Mouse (Mus musculus) kidney, embryonic 16.5 days (tissue): ENCODE measurements around the gene Cdhr2. TPM values are rescaled to one million over a fixed set of nuclear protein-coding genes. Genes with fewer than 3 reads are reported as not detected.

Experiments
- ATAC-seq: fragments of 200-750 bp; cut with Nextera tagmentation; 2 replicates; pipeline ENCODE4 v1.8.0; 2017; ENCODE audit warnings: moderate TSS enrichment; ENCODE audit not compliant: low FRiP score, low TSS enrichment
- H3K27ac ChIP-seq: fragments of 300-500 bp; sonication (generic); 2 replicates; pipeline ENCODE4 v1.5.1; 2014; ENCODE audit warnings: low read length
- H3K27me3 ChIP-seq: fragments of 300-500 bp; sonication (generic); 2 replicates; pipeline ENCODE4 v1.6.1; 2014; ENCODE audit warnings: low read length, control low read depth, mixed read lengths; ENCODE audit not compliant: insufficient read depth
- H3K36me3 ChIP-seq: fragments of 300-500 bp; sonication (generic); 2 replicates; pipeline ENCODE4 v1.6.1; 2014; ENCODE audit warnings: low read length, control low read depth, mixed read lengths; ENCODE audit not compliant: insufficient read depth
- H3K4me1 ChIP-seq: fragments of 300-500 bp; sonication (generic); 2 replicates; pipeline ENCODE4 v1.6.1; 2014; ENCODE audit warnings: low read length, control low read depth, mixed read lengths; ENCODE audit not compliant: insufficient read depth
- H3K4me2 ChIP-seq: fragments of 300-500 bp; sonication (generic); replicated peaks from 2 replicates; pipeline ENCODE4 v1.6.1; 2014; ENCODE audit warnings: low read depth, low read length
- H3K4me3 ChIP-seq: fragments of 300-500 bp; sonication (generic); 2 replicates; pipeline ENCODE4 v1.5.1; 2014; ENCODE audit warnings: mild to moderate bottlenecking, low read length
- H3K9ac ChIP-seq: fragments of 300-500 bp; sonication (generic); replicated peaks from 2 replicates; pipeline ENCODE4 v1.6.1; 2014; ENCODE audit warnings: low read length
- H3K9me3 ChIP-seq: fragments of 300-500 bp; sonication (generic); 2 replicates; pipeline ENCODE4 v1.6.1; 2016; ENCODE audit warnings: low read length, control low read depth
- WGBS: fragments of 180-500 bp; shearing (Covaris S2); extraction: QIAGEN DNeasy Blood & Tissue Kit; methylation state at CpG from one replicate; pipeline ENCODE4 v1.1.7; 2014; 5-methylcytosine and 5-hydroxymethylcytosine counted together
- polyA plus RNA-seq: library from polyadenylated mRNA; unstranded; fragments of >200 nt; fragmentation: Nextera tagmentation; extraction: Ambion mirVana; gene quantifications from 2 replicates; pipeline ENCODE4 v1.2.1, GENCODE M21; 2015

Cdhr2 gene
- polyA plus RNA-seq, 1 experiment from 2014 or later, result 8.6 TPM

DNA sequence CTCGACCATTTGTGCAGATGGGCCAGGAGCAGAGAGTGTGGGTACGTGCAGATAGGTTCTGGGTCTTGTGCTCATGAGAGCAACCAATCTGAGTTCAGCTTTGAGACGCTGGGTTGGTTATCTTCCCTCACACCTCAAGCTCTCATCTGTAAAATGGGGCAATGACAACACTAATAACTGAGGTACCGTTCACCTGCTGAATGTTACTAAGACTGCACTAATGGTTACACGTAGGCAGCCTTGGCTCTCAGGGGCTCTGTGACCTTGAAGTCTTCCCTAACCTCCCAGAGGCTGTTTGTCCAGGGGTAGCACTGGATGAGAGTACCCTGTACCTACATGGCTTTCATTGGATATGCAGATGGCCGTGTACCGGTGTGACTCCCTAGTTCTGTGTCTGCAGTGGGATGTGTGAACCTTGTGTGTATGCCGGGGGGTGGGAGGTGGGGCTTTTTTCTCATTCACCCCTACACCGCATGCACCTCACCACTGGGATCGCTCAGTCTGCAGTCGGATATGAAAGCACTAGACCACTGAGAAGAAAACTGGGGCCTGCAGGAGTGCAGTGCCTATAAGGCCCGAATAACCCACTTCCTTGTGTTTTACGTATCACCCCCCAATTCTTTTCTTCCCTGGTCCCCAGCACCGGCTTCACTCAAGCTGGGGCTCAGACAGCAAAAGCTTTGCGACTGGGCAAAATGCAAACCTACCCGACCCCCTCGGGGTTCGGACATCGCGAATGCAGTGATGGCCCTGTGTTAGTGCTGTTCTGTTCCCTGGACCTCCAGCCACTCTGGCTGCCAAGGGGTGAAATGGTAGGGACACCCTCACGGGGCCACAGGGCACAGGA, 8.3 kb upstream of the Cdhr2 start:
- no peak for ATAC-seq
- whole genome bisulfite sequencing, result 12% methylated on average over 21 of the region's 21 CpGs

DNA sequence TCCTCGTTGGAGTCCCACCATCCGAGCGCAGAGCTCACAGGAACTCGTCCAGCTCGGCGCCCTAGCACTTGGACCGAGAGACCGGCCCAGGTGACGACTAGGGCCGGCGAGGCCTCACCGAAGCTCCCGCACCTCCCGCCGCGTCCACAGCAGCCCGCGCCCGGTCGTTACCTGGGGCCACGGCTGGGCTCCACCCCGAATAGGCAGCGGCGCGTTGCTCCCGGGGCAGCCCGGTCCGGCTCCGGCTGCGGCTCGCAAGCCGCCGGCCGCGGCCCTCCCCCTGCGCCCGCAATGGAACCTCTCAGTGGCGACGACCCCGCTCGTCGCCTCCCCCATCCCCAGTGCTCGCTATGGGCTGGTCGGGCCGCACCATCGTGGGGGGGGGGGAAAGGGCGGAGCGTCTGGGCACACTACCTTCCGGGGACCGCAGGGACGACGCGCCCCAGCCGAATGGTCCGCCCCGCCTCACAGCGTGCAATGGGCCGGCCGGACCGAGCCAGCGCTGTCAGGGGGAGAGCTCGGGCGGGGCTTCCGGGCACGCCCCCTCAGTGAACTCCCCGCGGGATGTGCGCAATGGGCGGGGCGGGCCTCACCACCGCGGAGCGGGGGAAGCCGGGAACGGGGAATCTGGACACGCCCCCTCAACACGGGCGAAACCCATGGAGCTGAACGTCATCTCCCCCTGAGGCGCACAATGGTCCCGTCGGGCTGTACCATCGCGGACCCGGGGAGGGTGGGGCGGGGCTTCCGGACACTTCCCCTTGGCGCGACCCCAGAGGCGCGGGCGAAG, 7.5 kb upstream of the Cdhr2 start, which contains the start of gene Rnf44:
Gene Rnf44, minus strand, starts transcription at position 350 of the 790 bp plus-strand sequence.
- no peaks in the 10 kb centered on the region for H3K9me3 ChIP-seq
- peak within 1 kb of the TSS; percentile 90 for H3K9ac ChIP-seq
- H3K4me3 ChIP-seq, result peak within 1 kb of the TSS; percentile 71
- 0% methylated on average over 88 of the region's 92 CpGs for WGBS
- H3K27me3 ChIP-seq, result no peaks in the 10 kb centered on the region
- H3K36me3 ChIP-seq, result no peaks in the 10 kb centered on the region
- H3K4me1 ChIP-seq, result peaks cover 21% of the 10 kb centered on the region
- peak within 1 kb of the TSS; percentile 98 for H3K27ac ChIP-seq
- peak; percentile 99 for ATAC-seq
- peak within 1 kb of the TSS; percentile 71 for H3K4me2 ChIP-seq

More for the DNA sequence above, 8.3 kb upstream of the Cdhr2 start:
- H3K4me3 ChIP-seq, result peak overlapping the region; percentile 71
- H3K27ac ChIP-seq, result peak overlapping the region; percentile 87
- no peaks in the 10 kb centered on the region for H3K36me3 ChIP-seq
- H3K27me3 ChIP-seq, result no peaks in the 10 kb centered on the region
- H3K9ac ChIP-seq, result peak overlapping the region; percentile 90
- peak overlapping the region; percentile 71 for H3K4me2 ChIP-seq
- peaks cover 25% of the 10 kb centered on the region for H3K4me1 ChIP-seq
- no peaks in the 10 kb centered on the region for H3K9me3 ChIP-seq

DNA sequence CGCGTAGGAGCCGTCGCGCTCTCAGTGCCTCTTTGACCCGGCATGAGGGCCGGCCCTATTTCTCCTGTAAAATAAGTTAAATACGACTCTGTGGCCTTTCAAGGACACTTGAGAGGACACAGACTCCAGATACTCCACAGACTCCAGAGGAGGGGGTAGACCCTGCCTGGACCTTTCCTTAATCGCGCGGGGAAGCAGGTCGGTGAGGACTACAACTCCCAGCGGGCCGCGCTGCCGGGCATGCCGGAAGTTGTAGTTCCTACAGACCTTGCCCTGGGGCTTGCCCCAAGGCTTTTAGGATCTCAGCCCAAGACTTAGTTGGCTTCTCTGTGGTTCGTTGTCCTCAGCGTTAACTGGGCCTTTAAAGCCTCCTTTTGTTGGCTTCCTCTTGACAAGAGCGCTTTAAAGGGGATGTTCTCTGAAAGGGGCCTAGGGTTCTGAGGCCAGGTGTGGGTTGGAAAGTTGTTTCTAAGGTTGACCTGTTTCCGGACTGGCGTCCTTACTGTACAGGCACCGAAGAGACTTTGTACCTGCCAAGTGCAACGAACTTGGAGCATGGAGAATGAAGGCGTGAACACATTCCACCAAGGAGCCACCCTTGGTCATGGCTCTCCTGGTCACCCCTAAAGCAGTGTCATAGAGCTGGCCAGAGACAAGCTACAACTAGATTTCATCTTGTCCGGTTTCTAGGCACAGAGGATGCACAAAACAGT, 6.8 kb upstream of the Cdhr2 start:
- peaks cover 19% of the 10 kb centered on the region for H3K4me1 ChIP-seq
- H3K27me3 ChIP-seq, result no peaks in the 10 kb centered on the region
- H3K9me3 ChIP-seq, result no peaks in the 10 kb centered on the region
- H3K27ac ChIP-seq, result peak overlapping the region; percentile 98
- peak; percentile 84 for ATAC-seq
- 16% methylated on average over 26 of the region's 26 CpGs for WGBS
- H3K9ac ChIP-seq, result peak overlapping the region; percentile 79
- no peaks in the 10 kb centered on the region for H3K36me3 ChIP-seq
- H3K4me3 ChIP-seq, result peak overlapping the region; percentile 71
- peak overlapping the region; percentile 59 for H3K4me2 ChIP-seq

DNA sequence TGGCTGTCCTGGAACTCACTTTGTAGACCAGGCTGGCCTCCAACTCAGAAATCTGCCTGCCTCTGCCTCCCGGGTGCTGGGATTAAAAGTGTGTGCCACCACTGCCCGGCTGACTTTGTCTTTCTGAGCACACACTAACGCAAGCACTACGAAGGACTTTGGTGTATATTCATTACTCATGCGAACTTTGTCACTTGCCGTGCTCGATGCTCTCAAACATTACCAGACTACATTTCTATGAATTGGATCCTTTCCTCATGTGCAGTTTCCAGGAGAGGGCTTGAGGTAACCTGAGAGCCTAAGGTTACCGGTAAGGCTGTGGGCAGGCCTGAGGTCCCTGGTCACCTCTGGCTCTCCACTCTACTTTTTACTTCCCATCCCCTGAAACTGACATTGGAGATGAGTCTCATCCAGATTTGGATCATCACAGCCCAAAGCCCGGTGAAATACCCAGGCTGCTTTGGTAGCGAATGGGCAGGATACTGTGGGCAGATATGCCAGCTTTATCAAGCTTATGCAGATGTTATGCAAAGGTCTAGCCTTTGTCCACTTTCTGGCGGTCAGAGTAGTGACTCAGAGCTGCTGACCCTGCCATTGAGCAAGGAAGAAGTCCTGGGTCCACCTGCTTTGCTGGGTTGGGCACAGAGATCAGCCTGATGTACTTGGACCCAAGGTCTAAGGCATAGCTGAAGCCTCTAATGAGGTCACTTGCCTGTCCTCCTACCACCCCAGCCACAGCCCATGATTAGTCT, 5.6 kb upstream of the Cdhr2 start:
- Histone ChIP-seq H3K27me3 (no peaks in the 10 kb centered on the region), H3K4me1 (peaks cover 19% of the 10 kb centered on the region), H3K36me3 (no peaks in the 10 kb centered on the region), H3K4me3 (no peak overlapping the region), H3K27ac (no peak overlapping the region), H3K9me3 (no peaks in the 10 kb centered on the region), H3K4me2 (no peak overlapping the region), H3K9ac (no peak overlapping the region)
- WGBS, result 88% methylated on average over 11 of the region's 11 CpGs
- no peak for ATAC-seq

DNA sequence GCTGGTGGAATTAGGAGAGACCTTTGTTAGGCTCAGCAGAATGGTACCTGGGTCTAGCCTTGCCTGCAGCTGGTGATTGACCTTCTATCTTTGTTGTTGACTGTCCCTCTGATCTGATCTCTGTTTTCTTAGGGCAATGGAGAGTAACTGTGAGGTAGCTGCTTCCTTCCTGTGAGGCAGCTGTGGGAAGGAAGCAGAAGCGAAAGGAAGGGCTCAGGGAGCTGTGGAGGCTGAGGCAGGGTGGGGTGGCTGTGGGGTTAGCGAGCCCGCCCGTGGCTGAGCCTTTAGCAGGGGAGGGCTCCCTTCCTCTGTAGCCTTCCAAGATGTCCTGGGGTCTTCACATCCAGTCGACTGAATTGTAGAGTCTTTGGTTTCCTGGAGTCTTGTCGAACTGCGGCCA, 1.2 kb downstream of the Cdhr2 start:
- Histone ChIP-seq H3K9me3 (no peaks in the 10 kb centered on the region), H3K27ac (no peak overlapping the region), H3K4me2 (no peak overlapping the region), H3K4me3 (no peak overlapping the region), H3K27me3 (no peaks in the 10 kb centered on the region), H3K9ac (no peak overlapping the region), H3K4me1 (peaks cover 10% of the 10 kb centered on the region), H3K36me3 (no peaks in the 10 kb centered on the region)
- no peak for ATAC-seq
- WGBS, result 73% methylated on average over 7 of the region's 7 CpGs

DNA sequence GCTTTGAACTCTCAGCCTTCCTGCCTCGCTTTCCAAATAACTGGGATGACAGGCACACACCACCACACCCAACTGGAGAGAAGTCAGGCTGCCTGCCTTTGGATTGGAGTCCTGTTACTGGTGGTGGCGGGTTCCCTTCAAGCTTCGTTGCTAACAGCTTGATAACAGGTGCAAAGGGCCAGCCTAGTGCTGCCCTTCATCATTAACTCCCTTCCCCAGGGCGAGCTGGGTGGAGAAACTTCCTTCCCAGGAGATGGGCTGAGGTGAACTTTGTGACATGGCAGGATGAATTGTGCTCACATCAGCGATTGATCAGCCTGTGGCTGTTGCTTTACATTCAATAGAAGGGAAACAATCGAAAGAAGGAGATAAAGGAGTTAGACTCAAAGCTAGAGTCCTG, 3.6 kb downstream of the Cdhr2 start:
- Histone ChIP-seq H3K4me1 (peaks cover 10% of the 10 kb centered on the region), H3K9me3 (no peaks in the 10 kb centered on the region), H3K36me3 (no peaks in the 10 kb centered on the region), H3K9ac (no peak overlapping the region), H3K4me2 (no peak overlapping the region), H3K27ac (no peak overlapping the region), H3K4me3 (no peak overlapping the region), H3K27me3 (no peaks in the 10 kb centered on the region)
- no peak for ATAC-seq
- 40% methylated on average over 6 of the region's 6 CpGs for WGBS

DNA sequence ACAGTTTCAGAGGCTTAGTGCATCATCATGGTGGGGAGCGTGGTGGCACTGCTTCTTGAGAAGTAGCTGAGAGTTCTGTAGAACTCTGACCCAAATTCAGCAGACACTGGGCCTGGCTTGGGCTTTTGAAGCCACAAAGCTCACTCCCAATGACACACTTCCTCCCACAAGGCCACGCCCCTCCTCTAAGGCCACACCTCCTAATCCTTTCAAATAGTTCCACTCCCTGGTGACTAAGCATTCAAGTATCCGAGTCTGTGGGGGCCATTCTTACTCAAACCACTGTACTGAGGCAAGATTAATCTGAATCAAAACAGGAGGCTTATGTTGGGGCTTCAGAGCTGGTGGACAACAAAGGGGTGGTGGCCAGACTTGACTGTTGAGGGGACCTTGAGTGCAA, 9.6 kb downstream of the Cdhr2 start:
- Histone ChIP-seq H3K9ac (no peak overlapping the region), H3K36me3 (no peaks in the 10 kb centered on the region), H3K4me2 (no peak overlapping the region), H3K4me3 (no peak overlapping the region), H3K27me3 (no peaks in the 10 kb centered on the region), H3K9me3 (no peaks in the 10 kb centered on the region), H3K4me1 (no peaks in the 10 kb centered on the region), H3K27ac (no peak overlapping the region)
- 81% methylated on average over 3 of the region's 3 CpGs for WGBS
- ATAC-seq, result no peak

DNA sequence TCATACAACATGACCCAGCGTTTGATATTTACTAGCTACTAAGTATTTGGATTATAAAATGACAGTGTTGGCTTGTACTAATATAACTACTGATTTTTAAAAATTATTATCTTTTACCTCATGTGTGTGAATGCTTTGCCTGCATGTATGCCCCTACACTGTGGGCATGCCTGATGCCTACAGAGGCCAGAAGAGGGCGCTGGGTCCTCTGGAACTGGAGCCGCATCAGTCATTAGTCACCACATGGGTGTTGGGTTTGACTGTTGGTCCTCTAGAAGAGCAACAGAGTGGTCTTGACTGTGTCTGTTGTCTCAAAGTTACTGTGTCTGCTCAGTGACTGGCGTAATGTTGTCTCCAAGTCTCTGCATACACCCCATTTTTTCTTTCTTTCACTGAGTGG, 13.1 kb downstream of the Cdhr2 start:
- H3K4me2 ChIP-seq, result no peak overlapping the region
- H3K9ac ChIP-seq, result no peak overlapping the region
- no peaks in the 10 kb centered on the region for H3K36me3 ChIP-seq
- 40% methylated on average over 4 of the region's 4 CpGs for WGBS
- no peak overlapping the region for H3K27ac ChIP-seq
- H3K4me1 ChIP-seq, result no peaks in the 10 kb centered on the region
- no peak overlapping the region for H3K4me3 ChIP-seq
- no peaks in the 10 kb centered on the region for H3K27me3 ChIP-seq
- H3K9me3 ChIP-seq, result no peaks in the 10 kb centered on the region
- no peak for ATAC-seq

DNA sequence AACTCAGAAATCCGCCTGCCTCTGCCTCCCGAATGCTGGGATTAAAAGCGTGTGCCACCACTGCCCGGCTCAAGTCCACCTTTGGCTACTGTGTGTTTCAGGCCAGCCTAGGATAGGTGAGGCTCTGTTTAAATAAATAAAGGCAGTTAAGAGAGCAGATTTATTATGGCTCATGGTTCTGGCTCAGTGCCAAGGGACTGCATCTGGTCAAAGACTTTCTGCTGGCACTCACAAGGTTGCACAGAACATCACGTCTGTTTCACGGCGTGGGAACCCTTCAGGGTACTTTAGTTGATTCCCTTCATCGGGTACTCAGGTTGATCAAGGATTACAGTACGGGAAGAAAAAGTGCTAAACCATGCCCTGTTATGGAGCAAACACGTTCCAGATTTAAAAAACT, 13.7 kb downstream of the Cdhr2 start:
- Histone ChIP-seq H3K4me2 (no peak overlapping the region), H3K27me3 (no peaks in the 10 kb centered on the region), H3K9me3 (no peaks in the 10 kb centered on the region), H3K36me3 (no peaks in the 10 kb centered on the region), H3K4me3 (no peak overlapping the region), H3K9ac (no peak overlapping the region), H3K27ac (no peak overlapping the region), H3K4me1 (no peaks in the 10 kb centered on the region)
- 67% methylated on average over 10 of the region's 10 CpGs for WGBS
- no peak for ATAC-seq
